Comparison of ENCODE assay signal across 13 mouse cellular contexts in genomic region chr2:160369653-160370420, GRCm38 (mm10). TPM values are rescaled to one million over a fixed set of nuclear protein-coding genes. Genes with fewer than 3 reads are reported as not detected.
DNase-seq lines count a peak whose midpoint lies in the region; ATAC-seq and TF ChIP-seq lines count a peak whose summit lies in the region.
"Had no signal": no experiment of that assay in that cellular context is flagged by ENCODE, and none has a peak within 500 bp of the region (broad histone marks: within the 10 kb centered on the region; RNA-seq: fewer than 3 reads in every experiment).

No protein-coding gene starts in this region.

- H3K9me3 ChIP-seq in heart, embryonic 13.5 days, result no peaks in the 10 kb centered on the region
- H3K9me3 ChIP-seq in midbrain, embryonic 10.5 days (replicated peaks), result no peaks in the 10 kb centered on the region
- no peaks in the 10 kb centered on the region for H3K9me3 ChIP-seq in midbrain, embryonic 14.5 days (ENCODE audit: control insufficient read depth, low read length)
- H3K9me3 ChIP-seq in intestine, postnatal 0 days (ENCODE audit: control insufficient read depth), result no peaks in the 10 kb centered on the region

- H3K36me3 ChIP-seq in heart, embryonic 13.5 days, result no peaks in the 10 kb centered on the region
- H3K36me3 ChIP-seq in midbrain, embryonic 10.5 days, result no peaks in the 10 kb centered on the region
- H3K36me3 ChIP-seq in midbrain, embryonic 14.5 days (ENCODE audit: control insufficient read depth, insufficient read depth, low read length), result no peaks in the 10 kb centered on the region
- H3K36me3 ChIP-seq in intestine, postnatal 0 days (ENCODE audit: control insufficient read depth, insufficient read depth), result no peaks in the 10 kb centered on the region

- peak overlapping the region; percentile 47; the same call in 1 of the 2 replicates for H3K9ac ChIP-seq in heart, embryonic 13.5 days
- H3K9ac ChIP-seq in midbrain, embryonic 14.5 days (replicated peaks; ENCODE audit: low read length), result no peak overlapping the region
- H3K9ac ChIP-seq in intestine, postnatal 0 days (ENCODE audit: low read depth, low read length), result no peak overlapping the region

- ATAC-seq in heart, embryonic 13.5 days (ENCODE audit: extremely low read depth, insufficient number of reproducible peaks, low FRiP score, low TSS enrichment), result no peak
- no peak for ATAC-seq in midbrain, embryonic 14.5 days (ENCODE audit: low FRiP score, low TSS enrichment)
- no peak for ATAC-seq in intestine, postnatal 0 days
- ATAC-seq: CD4-positive, CD25-positive, alpha-beta regulatory T cell, adult 4 months had no signal

- no peak for DNase-seq in heart, postnatal 14 days
- DNase-seq in midbrain, embryonic 10.5 days (ENCODE audit: low spot score), result peak; percentile 48
- no peak for DNase-seq in midbrain, embryonic 14.5 days
- no peak for DNase-seq in cerebellum, postnatal 4 days (ENCODE audit: low spot score in 2 of 2)
- DNase-seq in right cerebral cortex, postnatal 4 days, result no peak
- DNase-seq in thymus, postnatal 14 days, result no peak
- DNase-seq: cerebellum, postnatal 25 days; gastrocnemius, postnatal 36 days; layer of hippocampus, adult 9-11 months; lung, adult 18-20 months had no signal

- peaks cover 50% of the 10 kb centered on the region for H3K4me1 ChIP-seq in heart, embryonic 13.5 days
- peaks cover 62% of the 10 kb centered on the region for H3K4me1 ChIP-seq in midbrain, embryonic 10.5 days
- H3K4me1 ChIP-seq in midbrain, embryonic 14.5 days (ENCODE audit: control insufficient read depth, insufficient read depth, low read length), result peaks cover 11% of the 10 kb centered on the region; the same call in 1 of the 2 replicates
- peaks cover 3% of the 10 kb centered on the region; the same call in 1 of the 2 replicates for H3K4me1 ChIP-seq in intestine, postnatal 0 days (replicated peaks; ENCODE audit: control insufficient read depth, insufficient read depth, low read length)

- TF ChIP-seq CTCF in intestine, postnatal 0 days (IDR thresholded peaks at IDR 0.05; ENCODE audit: low read depth), result no peak

- H3K27me3 ChIP-seq in heart, embryonic 13.5 days (replicated peaks), result peaks cover 83% of the 10 kb centered on the region
- H3K27me3 ChIP-seq in midbrain, embryonic 10.5 days (ENCODE audit: low read depth, poor library complexity, severe bottlenecking), result peaks cover 87% of the 10 kb centered on the region
- H3K27me3 ChIP-seq in midbrain, embryonic 14.5 days (ENCODE audit: control insufficient read depth, insufficient read depth, low read length), result peaks cover 65% of the 10 kb centered on the region
- H3K27me3 ChIP-seq in intestine, postnatal 0 days (replicated peaks; ENCODE audit: control insufficient read depth, insufficient read depth, low read length), result peaks cover 53% of the 10 kb centered on the region

- H3K27ac ChIP-seq in heart, embryonic 13.5 days (replicated peaks), result no peak overlapping the region
- H3K27ac ChIP-seq in midbrain, embryonic 10.5 days (replicated peaks), result no peak overlapping the region; the same call in 1 of the 2 replicates
- no peak overlapping the region for H3K27ac ChIP-seq in midbrain, embryonic 14.5 days (replicated peaks; ENCODE audit: low read depth, low read length)
- H3K27ac ChIP-seq in intestine, postnatal 0 days (ENCODE audit: low read depth, low read length), result no peak overlapping the region

- peak overlapping the region; percentile 59 for H3K4me3 ChIP-seq in heart, embryonic 13.5 days
- H3K4me3 ChIP-seq in midbrain, embryonic 10.5 days, result peak overlapping the region; percentile 68
- no peak overlapping the region for H3K4me3 ChIP-seq in midbrain, embryonic 14.5 days (replicated peaks; ENCODE audit: low read depth, low read length)
- peak overlapping the region; percentile 72 for H3K4me3 ChIP-seq in intestine, postnatal 0 days (ENCODE audit: low read depth, low read length)

- H3K4me2 ChIP-seq in heart, embryonic 13.5 days, result peak overlapping the region; percentile 99
- no peak overlapping the region; the same call in 1 of the 2 replicates for H3K4me2 ChIP-seq in midbrain, embryonic 14.5 days (ENCODE audit: low read length)
- H3K4me2 ChIP-seq in intestine, postnatal 0 days (replicated peaks; ENCODE audit: low read depth), result no peak overlapping the region; the same call in 1 of the 2 replicates

- intact Hi-C loops in heart, postnatal 14 days (cut with DNase I), result loop anchor here (2.0 to 10.0 kb wide), 7 partner anchors 198 to 1505 kb away; no protein-coding TSS in a partner anchor

- 4% methylated on average over 25 of the region's 25 CpGs for WGBS in heart, embryonic 13.5 days
- 2% methylated on average over 25 of the region's 25 CpGs for WGBS in midbrain, embryonic 10.5 days
- WGBS in midbrain, embryonic 14.5 days, result 2% methylated on average over 25 of the region's 25 CpGs
- WGBS in intestine, postnatal 0 days, result 4% methylated on average over 25 of the region's 25 CpGs

RNA-seq across cellular contexts. Expression of gene Mafb, which starts 3.0 kb away (rescaled TPM):
- polyA plus RNA-seq in heart, embryonic 13.5 days (2015; fragmentation: Nextera tagmentation; extraction: Ambion mirVana), result 5.1 and 5.3 TPM in 2 replicates
- total RNA-seq in heart, postnatal 14 days (2021), result 10 to 100 TPM; 12.1 to 13.5 TPM
- 3.3 and 4.1 TPM in 2 replicates for polyA plus RNA-seq in midbrain, embryonic 10.5 days (2016; fragmentation: Nextera tagmentation; extraction: Ambion mirVana)
- polyA plus RNA-seq in midbrain, embryonic 14.5 days (2014; fragmentation: Nextera tagmentation; extraction: Ambion mirVana), result 4.0 and 4.9 TPM in 2 replicates
- 98.5 and 114 TPM in 2 replicates for polyA plus RNA-seq in intestine, postnatal 0 days (2015; fragmentation: Nextera tagmentation; extraction: Ambion mirVana)

RNA-seq across cellular contexts. Expression of gene Gm826, which starts 35.9 kb away (rescaled TPM):
- polyA plus RNA-seq in heart, embryonic 13.5 days (2015; fragmentation: Nextera tagmentation; extraction: Ambion mirVana), result 16.5 and 21.8 TPM in 2 replicates
- total RNA-seq in heart, postnatal 14 days (2021), result 10 to 100 TPM in 1 of 2 experiments, 1 to 10 TPM in 1; 8.8 to 11.1 TPM
- 0.35 TPM in 1 of 2 replicates, not detected in the other for polyA plus RNA-seq in midbrain, embryonic 10.5 days (2016; fragmentation: Nextera tagmentation; extraction: Ambion mirVana)
- polyA plus RNA-seq in midbrain, embryonic 14.5 days (2014; fragmentation: Nextera tagmentation; extraction: Ambion mirVana), result 0.38 TPM in 1 of 2 replicates, not detected in the other
- 6.2 and 8.2 TPM in 2 replicates for polyA plus RNA-seq in intestine, postnatal 0 days (2015; fragmentation: Nextera tagmentation; extraction: Ambion mirVana)
- polyA plus RNA-seq: CD4-positive, CD25-positive, alpha-beta regulatory T cell, adult 4 months had no signal

Comparison
In these comparisons a context has a peak if more than half of its experiments do, and no peak if none do; other contexts are left out.
1. RNA of gene Mafb, which starts 3.0 kb away (polyA plus RNA-seq): 98.5 to 114 TPM in intestine, postnatal 0 days; 5.1 to 5.3 TPM in heart, embryonic 13.5 days, 4.0 to 4.9 TPM in midbrain, embryonic 14.5 days and 3.3 to 4.1 TPM in midbrain, embryonic 10.5 days; every median in the first group is over 10 times any median in the second.